Mouse (Mus musculus) forebrain, embryonic 16.5 days (tissue): ENCODE measurements around the gene Cpa3. TPM values are rescaled to one million over a fixed set of nuclear protein-coding genes. Genes with fewer than 3 reads are reported as not detected.

Source experiments
- ATAC-seq: fragments of 200-750 bp; cut with Nextera tagmentation; 2 replicates; pipeline ENCODE4 v1.8.0; 2017; ENCODE audit warnings: mild to moderate bottlenecking, moderate library complexity
- H3K27ac ChIP-seq: fragments of 300-500 bp; sonication (generic); 2 replicates; pipeline ENCODE4 v1.5.1; 2014; ENCODE audit warnings: low read length, control low read depth
- H3K27me3 ChIP-seq: fragments of 300-500 bp; sonication (generic); replicated peaks from 2 replicates; pipeline ENCODE4 v1.6.1; 2014; ENCODE audit warnings: low read length; ENCODE audit not compliant: control insufficient read depth, insufficient read depth
- H3K36me3 ChIP-seq: fragments of 300-500 bp; sonication (generic); 2 replicates; pipeline ENCODE4 v1.6.1; 2014; ENCODE audit not compliant: control insufficient read depth, insufficient read depth
- H3K4me1 ChIP-seq: fragments of 300-500 bp; sonication (generic); replicated peaks from 2 replicates; pipeline ENCODE4 v1.6.1; 2014; ENCODE audit warnings: low read length; ENCODE audit not compliant: control insufficient read depth, insufficient read depth
- H3K4me2 ChIP-seq: fragments of 300-500 bp; sonication (generic); 2 replicates; pipeline ENCODE4 v1.6.1; 2014; ENCODE audit warnings: mild to moderate bottlenecking, low read length, control low read depth
- H3K4me3 ChIP-seq: fragments of 300-500 bp; sonication (generic); replicated peaks from 2 replicates; pipeline ENCODE4 v1.5.1; 2014; ENCODE audit warnings: mild to moderate bottlenecking, low read length, control low read depth
- H3K9ac ChIP-seq: fragments of 300-500 bp; sonication (generic); replicated peaks from 2 replicates; pipeline ENCODE4 v1.6.1; 2014; ENCODE audit warnings: low read depth, low read length, control low read depth
- H3K9me3 ChIP-seq: fragments of 300-500 bp; sonication (generic); 2 replicates; pipeline ENCODE4 v1.6.1; 2016; ENCODE audit warnings: low read length; ENCODE audit not compliant: control insufficient read depth
- WGBS: fragments of 180-500 bp; shearing (Covaris S2); extraction: QIAGEN DNeasy Blood & Tissue Kit; methylation state at CpG from one replicate; pipeline ENCODE4 v1.1.7; 2014; 5-methylcytosine and 5-hydroxymethylcytosine counted together
- polyA plus RNA-seq: library from polyadenylated mRNA; unstranded; fragments of >200 nt; fragmentation: Nextera tagmentation; extraction: Ambion mirVana; gene quantifications from 2 replicates; pipeline ENCODE4 v1.2.1, GENCODE M21; 2015

Cpa3 gene
- polyA plus RNA-seq, result 0.28 and 0.71 TPM in 2 replicates

DNA sequence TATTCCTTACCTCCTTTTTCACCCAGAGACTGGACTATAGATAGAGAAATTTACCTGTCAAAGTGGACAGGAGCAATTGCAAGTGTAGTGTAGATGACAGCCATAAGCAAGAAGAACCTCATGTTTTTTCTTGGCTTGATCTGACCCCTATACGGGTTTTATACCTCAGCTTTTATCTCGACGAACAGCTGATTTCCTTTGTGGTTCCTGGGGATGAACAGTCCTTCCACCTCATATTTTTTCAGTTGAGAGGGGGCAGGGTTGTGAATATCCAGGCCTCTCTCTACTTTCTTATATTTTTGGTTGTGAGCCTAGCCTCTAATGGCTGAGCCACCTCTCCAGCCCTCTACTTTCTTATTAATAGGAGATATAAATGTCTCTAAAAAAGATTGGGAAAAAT, at the start of gene Cpa3:
Cpa3 (minus strand) TSS at position 132 of the 400 bp plus-strand sequence.
- WGBS, result 91% methylated on average over 3 of the region's 3 CpGs
- H3K36me3 ChIP-seq, result no peaks in the 10 kb centered on the region
- no peak within 1 kb of the TSS for H3K4me3 ChIP-seq
- H3K27ac ChIP-seq, result no peak within 1 kb of the TSS
- H3K4me2 ChIP-seq, result no peak within 1 kb of the TSS
- H3K4me1 ChIP-seq, result no peaks in the 10 kb centered on the region
- H3K9ac ChIP-seq, result no peak within 1 kb of the TSS
- H3K9me3 ChIP-seq, result no peaks in the 10 kb centered on the region
- H3K27me3 ChIP-seq, result no peaks in the 10 kb centered on the region
- no peak for ATAC-seq

DNA sequence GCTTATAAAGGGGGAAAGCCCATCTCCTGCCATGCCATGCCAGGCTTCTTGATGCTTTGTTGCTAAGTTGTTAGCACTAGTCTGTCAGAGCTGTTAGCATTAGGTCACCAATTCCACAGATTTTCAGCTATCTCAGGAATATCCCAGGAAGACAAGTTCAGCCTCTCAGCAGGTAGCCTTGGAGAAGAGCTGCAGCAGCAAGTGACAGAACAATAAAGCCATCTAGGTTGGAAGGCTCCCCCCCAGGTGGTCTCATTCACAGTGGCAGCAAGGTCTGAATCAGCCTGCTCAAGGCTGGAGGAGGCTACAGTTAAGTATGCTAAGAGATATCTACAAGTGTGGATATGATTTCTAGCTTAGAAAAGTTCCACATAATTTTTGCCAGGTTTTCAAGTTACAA, 49.4 kb upstream of the Cpa3 start:
- H3K4me2 ChIP-seq, result no peak overlapping the region
- H3K27me3 ChIP-seq, result no peaks in the 10 kb centered on the region
- no peaks in the 10 kb centered on the region for H3K36me3 ChIP-seq
- no peak overlapping the region for H3K9ac ChIP-seq
- H3K27ac ChIP-seq, result no peak overlapping the region
- ATAC-seq, result no peak
- no peak overlapping the region for H3K4me3 ChIP-seq
- H3K4me1 ChIP-seq, result no peaks in the 10 kb centered on the region
- H3K9me3 ChIP-seq, result no peaks in the 10 kb centered on the region

- WGBS, result 93% methylated on average over 2 of the region's 2 CpGs
- no peak overlapping the region for H3K4me2 ChIP-seq
- no peak for ATAC-seq
- H3K4me3 ChIP-seq, result no peak overlapping the region
- H3K9ac ChIP-seq, result no peak overlapping the region
- H3K4me1 ChIP-seq, result no peaks in the 10 kb centered on the region
- H3K36me3 ChIP-seq, result no peaks in the 10 kb centered on the region
- no peak overlapping the region for H3K27ac ChIP-seq
- H3K27me3 ChIP-seq, result no peaks in the 10 kb centered on the region
- no peaks in the 10 kb centered on the region for H3K9me3 ChIP-seq
Observed at GRCm38 (mm10) chr3:20288761-20289160, 46.8 kb upstream of the Cpa3 start.

DNA sequence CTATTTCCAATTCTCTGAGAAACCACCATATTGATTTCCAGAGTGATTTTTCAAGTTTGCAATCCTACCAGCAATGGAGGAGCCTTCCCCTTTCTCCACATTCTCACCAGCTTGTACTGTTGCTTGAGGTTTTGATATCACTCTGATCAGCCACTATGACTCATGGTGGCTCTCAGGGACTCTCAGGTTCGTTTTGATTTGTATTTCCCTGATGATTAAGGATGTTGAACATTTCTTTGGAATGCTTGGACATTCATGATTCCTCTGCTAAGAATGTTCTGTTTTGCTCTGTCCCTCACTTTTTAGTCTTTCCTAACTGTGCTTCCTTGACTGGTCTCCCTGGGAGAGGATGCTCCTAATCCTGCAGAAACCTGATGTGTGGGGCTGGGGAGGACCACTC, 39.8 kb upstream of the Cpa3 start:
- H3K9me3 ChIP-seq, result no peaks in the 10 kb centered on the region
- no peaks in the 10 kb centered on the region for H3K27me3 ChIP-seq
- H3K4me2 ChIP-seq, result no peak overlapping the region
- no peak for ATAC-seq
- H3K4me1 ChIP-seq, result no peaks in the 10 kb centered on the region
- no peaks in the 10 kb centered on the region for H3K36me3 ChIP-seq
- 54% methylated on average over 1 of the region's 1 CpGs for WGBS
- H3K9ac ChIP-seq, result no peak overlapping the region
- H3K27ac ChIP-seq, result no peak overlapping the region
- no peak overlapping the region for H3K4me3 ChIP-seq

- no peaks in the 10 kb centered on the region for H3K27me3 ChIP-seq
- no peak for ATAC-seq
Observed at GRCm38 (mm10) chr3:20275633-20276032, 33.7 kb upstream of the Cpa3 start, which contains the start of gene Cpb1. Gene Cpb1 (minus strand): TSS chr3:20275733.

GRCm38 (mm10) chr3:20254566-20255479, 12.8 kb upstream of the Cpa3 start:
- 52% methylated on average over 9 of the region's 9 CpGs for WGBS
- no peak overlapping the region for H3K27ac ChIP-seq
- no peaks in the 10 kb centered on the region for H3K4me1 ChIP-seq
- H3K27me3 ChIP-seq, result no peaks in the 10 kb centered on the region
- no peak overlapping the region for H3K4me3 ChIP-seq
- H3K9ac ChIP-seq, result no peak overlapping the region
- ATAC-seq, result no peak
- H3K36me3 ChIP-seq, result no peaks in the 10 kb centered on the region
- no peaks in the 10 kb centered on the region for H3K9me3 ChIP-seq
- no peak overlapping the region for H3K4me2 ChIP-seq

More at GRCm38 (mm10) chr3:20275633-20276032, 33.7 kb upstream of the Cpa3 start, which contains the start of gene Cpb1:
- Histone ChIP-seq H3K4me3 (no peak within 1 kb of the TSS), H3K9me3 (no peaks in the 10 kb centered on the region), H3K4me1 (no peaks in the 10 kb centered on the region), H3K9ac (no peak within 1 kb of the TSS), H3K36me3 (no peaks in the 10 kb centered on the region), H3K27ac (no peak within 1 kb of the TSS), H3K4me2 (no peak within 1 kb of the TSS)
- WGBS, result 86% methylated on average over 3 of the region's 3 CpGs

DNA sequence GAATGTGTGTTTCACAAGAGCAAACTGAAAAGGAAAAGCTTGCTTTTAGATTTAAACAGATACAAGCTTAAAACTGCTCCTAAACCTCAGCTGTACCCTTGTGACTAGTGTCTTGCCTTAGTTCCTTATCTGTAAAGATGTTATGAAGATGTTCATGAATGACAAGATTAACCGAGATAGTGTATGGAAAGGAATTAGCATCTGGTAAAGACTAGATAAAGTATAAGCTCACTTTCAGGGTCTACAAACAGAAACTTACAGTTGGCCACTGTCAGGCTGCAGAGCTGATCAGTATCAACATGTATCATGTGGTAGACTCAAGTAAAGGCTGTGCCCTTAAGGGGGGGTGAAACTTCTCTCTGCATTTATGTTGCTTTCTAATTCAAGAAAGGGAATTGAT, 1.9 kb upstream of the Cpa3 start:
- ATAC-seq, result no peak
- no peak overlapping the region for H3K4me3 ChIP-seq
- no peak overlapping the region for H3K27ac ChIP-seq
- no peak overlapping the region for H3K4me2 ChIP-seq
- H3K4me1 ChIP-seq, result no peaks in the 10 kb centered on the region
- H3K36me3 ChIP-seq, result no peaks in the 10 kb centered on the region
- H3K27me3 ChIP-seq, result no peaks in the 10 kb centered on the region
- no peaks in the 10 kb centered on the region for H3K9me3 ChIP-seq
- no peak overlapping the region for H3K9ac ChIP-seq
- 85% methylated on average over 1 of the region's 1 CpGs for WGBS

DNA sequence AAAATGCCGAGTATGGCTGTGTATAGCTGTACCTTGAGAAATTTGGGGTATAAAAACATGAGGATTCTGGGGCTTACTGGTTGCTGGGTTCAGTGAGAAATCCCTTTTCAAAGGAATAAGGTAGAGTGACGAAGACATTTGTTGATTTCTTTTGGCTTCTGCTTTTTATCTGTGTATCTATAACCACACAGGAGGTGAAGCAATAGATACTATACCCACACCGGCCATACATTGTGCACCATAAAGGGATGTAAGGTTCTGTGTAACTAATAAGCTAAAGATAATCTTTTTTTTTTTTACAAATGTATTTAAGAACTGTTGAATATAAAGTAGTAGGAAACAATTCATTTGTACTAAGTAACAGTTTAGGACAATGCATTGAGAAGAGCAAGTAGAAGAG, 2.2 kb downstream of the Cpa3 start:
- ATAC-seq, result no peak

GRCm38 (mm10) chr3:20236965-20237364, 5.0 kb downstream of the Cpa3 start:
- Histone ChIP-seq H3K27me3 (no peaks in the 10 kb centered on the region), H3K9ac (no peak overlapping the region), H3K27ac (no peak overlapping the region), H3K4me1 (no peaks in the 10 kb centered on the region), H3K4me2 (no peak overlapping the region), H3K9me3 (no peaks in the 10 kb centered on the region), H3K4me3 (no peak overlapping the region), H3K36me3 (no peaks in the 10 kb centered on the region)
- no peak for ATAC-seq
- 97% methylated on average over 1 of the region's 1 CpGs for WGBS

More for the DNA sequence above, 2.2 kb downstream of the Cpa3 start:
- 90% methylated on average over 3 of the region's 3 CpGs for WGBS
- no peaks in the 10 kb centered on the region for H3K36me3 ChIP-seq
- H3K9me3 ChIP-seq, result no peaks in the 10 kb centered on the region
- no peaks in the 10 kb centered on the region for H3K27me3 ChIP-seq
- H3K27ac ChIP-seq, result no peak overlapping the region
- H3K4me2 ChIP-seq, result no peak overlapping the region
- H3K4me1 ChIP-seq, result no peaks in the 10 kb centered on the region
- no peak overlapping the region for H3K9ac ChIP-seq
- H3K4me3 ChIP-seq, result no peak overlapping the region
